Mouse (Mus musculus): Measurements from ENCODE around the gene Fam3b.
A peak's percentile ranks its signal among the peaks of the same experiment; 100 is the strongest.

Gene Fam3b

DNA sequence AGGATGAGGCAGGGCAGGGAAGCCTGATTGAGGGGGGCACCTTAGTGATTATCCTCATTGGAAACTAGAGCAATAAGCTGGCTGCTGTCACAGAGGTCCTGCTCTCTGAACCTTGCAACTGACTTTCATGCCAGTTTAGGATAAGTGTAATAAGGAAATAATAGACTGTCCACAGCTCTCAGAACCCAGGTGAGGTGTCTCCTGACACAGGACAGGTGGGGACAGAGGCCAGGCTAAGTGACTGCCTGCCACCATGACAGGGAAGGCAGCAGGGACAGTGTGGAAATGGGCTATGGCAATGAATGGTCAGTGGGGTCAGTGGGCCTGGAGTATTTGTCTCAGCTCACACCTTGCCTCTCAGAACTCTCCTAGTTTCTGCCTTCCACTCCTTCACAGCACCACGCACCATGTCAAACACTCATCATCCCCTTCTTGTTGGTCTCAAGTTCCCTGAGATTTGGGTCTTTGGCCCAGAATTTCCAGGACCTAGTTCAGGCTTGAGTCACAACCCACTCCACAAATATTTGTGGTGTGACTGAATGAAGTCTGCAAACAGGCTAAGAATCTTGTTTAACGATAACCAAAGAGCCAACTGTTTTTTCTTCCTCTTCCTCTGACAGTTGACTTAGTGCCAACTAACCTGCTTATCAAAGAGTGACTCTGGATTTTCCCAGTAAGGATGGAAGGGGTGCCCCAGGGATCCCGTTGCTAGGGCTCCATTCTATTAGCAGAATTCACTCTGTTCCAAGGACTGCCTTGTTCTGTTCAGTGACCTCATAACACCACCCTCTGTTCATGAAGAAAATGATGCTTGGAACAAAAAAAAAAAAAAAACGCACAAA lies at the start of gene Fam3b:
Gene Fam3b (minus strand): TSS at position 718 of the 842 bp plus-strand sequence.
- DNase-seq (ENCODE audit: low spot score in 2 of 2) = no peak

DNA sequence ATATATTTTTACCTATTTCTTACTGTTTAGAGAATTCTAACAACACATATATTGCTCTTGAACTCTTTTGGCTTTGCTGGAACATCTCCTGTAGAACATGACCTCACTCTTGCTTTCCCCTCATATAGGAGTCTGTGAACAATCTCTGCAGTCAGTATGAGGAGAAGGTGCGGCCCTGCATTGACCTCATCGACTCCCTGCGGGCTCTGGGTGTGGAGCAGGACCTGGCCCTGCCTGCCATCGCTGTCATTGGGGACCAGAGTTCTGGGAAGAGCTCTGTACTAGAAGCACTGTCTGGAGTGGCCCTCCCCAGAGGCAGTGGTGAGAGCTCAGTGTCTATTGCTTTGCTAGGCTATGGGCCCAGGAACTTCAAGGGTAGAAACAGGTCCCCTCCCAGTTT lies 29.7 kb upstream of the Fam3b start:
- no peak for DNase-seq (ENCODE audit: low spot score in 2 of 2)

DNA sequence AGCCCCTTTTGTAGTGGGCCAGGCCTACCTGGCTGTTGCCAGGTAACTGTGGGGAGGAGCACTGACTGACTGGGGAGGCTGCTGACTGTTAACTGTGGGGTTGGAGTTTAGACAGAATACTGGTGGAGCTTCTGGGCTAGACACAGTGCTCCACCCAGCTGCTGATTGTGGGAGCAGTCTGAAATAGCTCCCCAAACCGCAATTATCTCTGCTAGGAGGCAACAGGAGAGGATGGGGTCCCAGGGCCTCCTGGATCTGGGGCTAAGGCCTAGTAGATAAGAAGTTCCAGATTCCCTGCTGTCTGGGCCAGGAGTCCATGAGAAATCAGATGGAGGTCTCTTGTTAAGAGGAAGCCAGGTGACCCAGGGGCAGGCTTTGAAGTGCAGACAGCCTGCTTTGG lies 22.2 kb upstream of the Fam3b start:
- no peak for DNase-seq (ENCODE audit: low spot score in 2 of 2)

DNA sequence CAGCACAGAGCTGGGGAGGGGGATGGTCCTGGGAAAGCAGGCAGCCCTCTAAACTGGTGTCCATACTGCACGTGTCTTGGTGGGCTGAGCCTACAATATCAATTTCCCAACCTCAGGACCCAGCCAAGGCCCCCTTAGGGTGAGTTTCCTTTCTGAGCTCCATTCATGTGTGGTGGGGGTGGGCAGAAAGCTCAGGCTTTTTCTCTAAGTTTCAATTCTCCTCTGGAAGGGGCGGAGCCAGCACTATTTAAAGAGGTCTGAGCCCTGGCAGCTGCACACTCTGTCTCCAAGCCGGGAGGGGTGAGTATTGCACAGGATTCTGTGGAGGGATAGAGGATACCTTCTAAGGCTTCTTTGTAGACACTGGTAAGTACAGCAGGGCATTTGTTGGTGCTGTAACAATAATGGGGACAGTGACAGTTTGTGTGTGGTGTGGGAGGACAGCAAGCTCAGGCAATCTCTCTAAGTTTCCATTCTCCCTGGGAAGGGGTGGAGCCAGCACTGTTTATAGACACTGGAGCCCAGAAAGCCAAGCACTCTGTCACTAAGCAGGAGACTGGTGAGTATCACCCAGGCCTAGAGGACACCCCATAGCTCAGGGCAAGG lies 21.3 kb upstream of the Fam3b start:
- DNase-seq (ENCODE audit: low spot score in 2 of 2) = peak in 1 of 2 experiments; percentile 36

DNA sequence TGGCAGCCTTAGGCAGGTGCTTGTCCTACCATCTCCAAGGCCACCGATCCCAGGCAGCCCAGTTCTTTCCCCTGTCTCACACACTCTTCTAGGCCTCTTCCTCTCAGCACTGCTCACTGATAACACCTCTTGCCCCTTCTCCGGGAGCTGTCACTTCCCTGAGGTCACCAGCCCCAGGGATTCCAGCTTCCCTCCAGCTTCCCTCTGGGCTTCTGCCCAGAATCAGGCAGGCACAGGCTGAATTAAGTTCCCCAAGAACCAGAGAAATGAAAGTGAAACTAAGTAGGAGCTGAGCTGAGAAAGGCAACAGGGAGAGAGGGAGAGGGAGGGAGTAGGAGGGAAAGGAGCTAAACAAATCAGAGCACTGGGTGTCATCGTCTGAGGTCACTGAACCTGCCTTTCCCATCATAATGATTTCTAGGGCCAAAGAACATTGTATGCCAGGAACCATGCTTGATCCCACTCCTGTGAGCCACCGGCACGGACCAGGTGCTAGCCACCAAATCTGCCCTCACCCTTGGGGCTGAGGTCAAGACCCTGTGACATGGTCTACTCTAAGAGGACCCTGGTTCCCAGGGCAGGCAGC lies 20.4 kb upstream of the Fam3b start:
- peak in 1 of 2 experiments; percentile 5 for DNase-seq (ENCODE audit: low spot score in 2 of 2)

DNA sequence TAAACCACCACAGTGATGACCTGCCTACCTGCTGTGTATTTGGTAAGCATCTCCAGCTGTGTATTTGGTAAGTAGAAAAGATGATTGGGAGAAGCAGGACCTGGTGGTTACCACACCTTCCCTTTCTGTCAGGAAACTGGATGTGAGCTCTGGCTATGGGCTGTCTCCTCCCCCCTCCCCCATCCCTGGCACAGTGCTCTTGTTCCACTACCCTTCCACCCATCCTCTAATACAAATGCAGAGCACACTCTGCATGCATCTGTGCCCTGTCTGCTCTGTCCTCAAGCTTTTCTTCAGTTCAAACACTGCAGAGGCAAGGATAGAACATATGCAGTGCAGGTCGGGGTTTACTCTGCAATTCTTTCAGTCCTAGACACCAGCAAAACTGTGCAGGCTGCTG lies 19.8 kb upstream of the Fam3b start:
- DNase-seq (ENCODE audit: low spot score in 2 of 2) = no peak

DNA sequence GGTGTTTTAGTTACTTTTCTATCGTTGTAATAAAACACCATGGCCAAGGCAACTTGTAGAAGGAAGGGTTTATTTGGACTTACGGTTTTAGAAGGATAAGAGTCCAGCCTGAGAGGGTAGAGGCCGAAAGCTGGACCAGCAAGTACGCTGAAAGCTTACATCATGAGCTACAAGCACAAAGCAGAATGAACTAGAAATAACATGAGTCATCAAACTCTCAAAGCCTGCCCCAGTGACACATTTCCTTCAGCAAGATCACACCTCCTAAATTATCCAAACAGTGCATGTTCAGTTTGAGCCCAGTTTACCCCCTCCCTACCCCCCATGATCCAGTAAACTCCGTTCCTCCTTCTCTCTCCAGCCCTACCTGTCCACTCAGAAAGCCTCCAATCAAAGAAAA lies 19.1 kb upstream of the Fam3b start:
- DNase-seq (ENCODE audit: low spot score in 2 of 2) = no peak

DNA sequence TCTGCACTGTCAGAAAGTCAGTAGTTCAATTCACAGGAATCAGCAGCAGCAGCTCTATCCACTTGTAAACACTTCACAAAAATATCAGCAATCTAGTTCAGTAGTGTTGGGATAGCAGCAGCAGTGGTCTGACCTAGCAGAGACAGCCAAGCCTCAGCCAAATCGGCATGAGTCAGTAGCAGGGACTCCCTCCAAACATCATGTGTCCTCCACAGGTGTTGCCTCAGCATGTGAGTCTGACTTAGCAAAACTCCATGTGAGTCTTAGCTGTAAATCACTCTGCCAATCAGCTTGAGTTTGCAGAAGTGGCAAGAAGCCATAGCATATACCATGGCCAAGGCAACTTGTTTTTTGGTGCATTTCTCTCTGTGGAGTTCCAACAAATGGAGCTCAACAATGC lies 18.5 kb upstream of the Fam3b start:
- DNase-seq (ENCODE audit: low spot score in 2 of 2) = no peak

DNA sequence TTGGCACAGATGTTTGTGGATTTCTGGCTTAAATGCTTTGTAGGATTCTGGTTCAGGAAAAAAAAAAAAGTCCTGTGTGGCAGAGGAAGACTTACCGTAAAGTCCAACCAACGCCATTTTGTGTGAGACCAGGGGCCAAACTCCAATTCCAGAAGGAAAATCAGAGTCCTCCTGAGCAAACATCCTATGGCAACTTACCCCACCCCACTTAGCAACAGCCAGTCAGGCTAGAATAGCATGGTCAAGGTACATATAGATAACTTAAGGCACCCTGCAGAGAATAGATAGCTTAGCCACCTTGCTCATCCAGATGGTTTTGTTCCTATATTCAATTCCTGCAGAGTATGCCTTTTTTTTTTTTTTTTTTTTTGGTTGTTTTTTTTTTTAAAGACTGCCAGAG lies 14.6 kb upstream of the Fam3b start:
- no peak for DNase-seq (ENCODE audit: low spot score in 2 of 2)

DNA sequence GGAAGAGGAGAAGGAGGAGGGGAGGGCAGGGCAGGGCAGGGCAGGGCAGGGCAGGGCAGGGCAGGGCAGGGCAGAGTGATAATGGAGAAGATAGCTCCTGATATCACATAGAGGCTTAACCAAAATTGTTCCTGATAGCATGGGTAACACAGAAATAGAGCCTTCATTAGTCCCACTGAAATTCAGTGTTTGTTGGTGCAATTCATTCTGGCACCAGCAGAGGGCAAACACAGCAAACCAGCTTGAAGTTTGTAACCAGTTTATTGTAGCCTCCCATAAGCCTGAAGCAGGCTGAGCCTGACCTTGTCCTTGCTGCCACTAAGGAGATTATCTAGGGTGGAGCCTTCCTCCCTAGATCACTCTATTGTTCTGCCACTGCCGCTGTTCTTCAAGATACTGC lies 8.4 kb upstream of the Fam3b start:
- DNase-seq (ENCODE audit: low spot score in 2 of 2) = peak in 1 of 2 experiments; percentile 9

DNA sequence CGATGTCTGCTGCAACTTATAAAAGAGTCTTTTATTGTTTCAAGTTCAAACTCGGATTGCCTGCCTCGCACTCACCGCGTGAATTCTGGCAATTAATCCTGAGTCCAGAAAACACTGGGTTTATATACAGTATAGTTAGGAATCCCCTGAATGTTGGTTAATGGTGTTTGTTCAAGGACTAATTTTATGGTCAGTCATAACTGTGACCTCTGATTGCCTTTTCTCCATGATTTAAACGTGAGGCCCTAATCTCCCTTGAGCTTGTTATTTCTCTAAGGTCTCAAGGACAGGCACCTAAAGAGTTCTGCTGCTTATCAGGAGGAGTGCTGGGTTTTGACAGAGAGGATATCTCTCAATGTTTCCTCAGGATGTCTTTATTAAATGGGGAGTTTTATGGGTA lies 7.4 kb upstream of the Fam3b start:
- DNase-seq (ENCODE audit: low spot score in 2 of 2) = no peak

DNA sequence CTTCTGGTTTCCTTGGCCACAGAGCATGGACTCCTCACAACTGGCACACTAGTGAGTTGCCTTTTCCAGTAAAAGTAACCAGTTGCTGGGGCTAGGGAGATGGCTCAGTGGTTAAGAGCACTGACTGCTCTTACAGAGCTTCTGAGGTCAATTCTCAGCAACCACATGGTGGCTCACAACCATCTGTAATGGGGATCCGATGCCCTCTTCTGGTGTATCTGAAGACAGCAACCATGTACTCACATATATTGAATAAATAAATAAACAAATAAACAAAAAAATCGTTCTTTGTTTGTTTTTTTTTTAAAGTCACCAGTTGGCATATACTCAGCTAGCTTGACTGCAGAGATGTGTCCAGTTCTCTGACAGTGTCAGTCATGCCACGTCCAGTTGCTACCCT lies 1.7 kb upstream of the Fam3b start:
- no peak for DNase-seq (ENCODE audit: low spot score in 2 of 2)

DNA sequence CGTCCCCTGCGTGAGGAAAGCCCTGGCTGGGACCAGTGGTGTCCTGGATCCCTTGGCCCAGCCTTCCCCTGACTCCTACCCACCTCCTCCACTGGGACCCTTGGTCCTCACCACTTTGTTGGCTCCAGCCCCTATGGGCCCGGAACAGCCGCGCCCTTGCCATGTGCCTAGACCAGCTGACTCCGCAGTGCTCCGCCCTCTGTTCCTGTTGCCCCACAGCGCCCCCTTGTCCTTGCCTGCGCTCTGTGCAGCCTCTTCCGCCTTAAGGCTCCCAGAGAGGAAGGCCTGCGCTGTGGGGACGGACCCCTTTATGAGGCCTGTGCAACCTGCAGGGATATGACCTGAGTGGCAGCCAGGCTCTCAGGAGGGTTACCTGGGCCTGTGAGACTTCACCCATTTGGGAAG lies 2.3 kb downstream of the Fam3b start:
- DNase-seq (ENCODE audit: low spot score in 2 of 2) = no peak

DNA sequence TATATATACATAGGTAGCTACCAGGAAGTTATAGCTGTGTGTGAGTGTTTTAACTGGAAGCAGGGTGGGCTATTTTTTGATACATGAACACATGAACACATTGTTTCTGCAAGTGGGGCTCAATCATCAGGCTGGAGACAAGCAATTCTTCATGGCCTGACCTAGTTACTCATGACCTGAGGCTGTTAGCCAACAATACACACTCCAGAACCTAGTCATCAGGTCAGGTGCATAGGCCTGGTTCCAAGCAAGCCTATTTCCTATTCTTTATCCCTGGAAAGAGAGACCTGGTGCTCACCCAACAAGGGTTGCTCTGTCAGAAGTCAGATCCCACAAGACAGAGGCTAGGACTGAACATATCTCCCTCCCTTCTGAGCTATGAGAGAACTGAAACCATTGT lies 3.1 kb downstream of the Fam3b start:
- no peak for DNase-seq (ENCODE audit: low spot score in 2 of 2)

DNA sequence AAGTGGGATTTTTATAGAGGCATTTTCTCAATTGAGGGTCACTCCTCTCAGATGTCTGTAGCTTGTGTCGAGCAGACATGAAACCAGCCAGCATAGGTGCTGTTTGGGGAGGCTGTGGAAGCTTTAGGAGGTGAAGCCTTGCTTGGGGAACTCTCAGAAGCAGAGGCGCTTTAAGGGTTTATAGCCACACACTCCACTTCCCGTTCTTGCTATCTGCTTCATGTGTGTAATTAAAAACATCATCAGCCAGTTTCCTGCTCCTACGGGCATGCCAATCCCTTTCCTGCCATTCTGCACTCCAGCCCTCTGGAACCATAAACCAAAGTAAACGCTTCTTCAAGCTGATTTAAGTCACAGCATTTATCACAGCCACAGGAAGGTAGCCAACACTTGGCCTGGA lies 3.8 kb downstream of the Fam3b start:
- DNase-seq (ENCODE audit: low spot score in 2 of 2) = no peak

DNA sequence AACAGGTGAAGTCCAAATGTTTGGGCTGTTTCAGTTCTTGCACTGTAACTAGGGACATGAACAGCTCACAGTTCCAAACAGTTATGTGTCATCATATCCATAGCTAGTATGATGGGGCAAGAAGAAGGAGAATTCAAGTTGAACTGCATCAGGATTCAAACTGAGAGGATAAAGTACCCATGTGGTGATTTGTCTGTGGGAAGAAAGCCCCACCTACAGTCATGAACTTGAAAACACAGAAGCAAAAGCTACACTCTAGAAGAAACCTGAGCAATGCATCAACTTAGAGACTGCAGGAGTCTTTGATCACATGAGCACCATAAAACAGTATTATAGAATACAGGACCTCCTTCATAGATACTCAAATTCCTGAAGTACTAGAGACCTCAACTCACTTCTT lies 6.8 kb downstream of the Fam3b start:
- no peak for DNase-seq (ENCODE audit: low spot score in 2 of 2)

DNA sequence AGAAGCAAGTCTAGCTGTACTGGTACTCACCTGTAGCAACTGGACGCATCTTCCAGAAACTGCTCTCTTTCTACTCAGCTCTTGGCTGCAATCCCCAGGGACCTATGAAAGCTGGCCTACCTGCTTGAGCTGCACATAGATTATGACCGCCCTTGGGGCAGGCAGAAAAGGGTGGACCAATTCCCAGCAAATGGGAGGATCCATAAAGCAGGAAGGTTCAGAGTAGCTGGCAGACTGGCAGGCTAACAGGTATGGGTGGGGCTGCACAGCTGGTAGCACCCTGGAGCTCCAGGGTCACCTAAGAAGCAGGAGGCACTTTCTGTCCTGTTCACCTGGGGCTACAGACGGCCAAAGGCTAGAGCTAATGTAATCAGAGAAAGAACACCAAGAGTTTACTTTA lies 9.8 kb downstream of the Fam3b start:
- DNase-seq (ENCODE audit: low spot score in 2 of 2) = no peak

DNA sequence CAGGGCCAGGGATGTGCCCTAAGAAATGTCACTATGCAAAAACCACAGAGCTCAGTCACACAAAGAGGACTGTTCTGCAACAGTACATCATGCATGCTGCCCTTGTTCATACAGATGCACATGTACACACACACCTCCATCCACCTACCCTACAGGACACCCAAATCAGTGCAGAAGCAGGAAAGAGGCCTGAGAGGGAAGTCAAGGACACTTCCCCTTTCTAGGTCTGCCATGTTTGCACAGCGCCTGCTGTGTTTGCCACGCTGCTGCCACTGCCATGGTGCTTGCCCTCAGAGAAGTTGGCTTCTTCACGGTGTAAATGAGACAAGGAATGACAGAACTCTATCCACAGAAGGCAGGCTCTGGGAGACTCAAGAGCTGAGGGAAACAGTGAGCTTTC lies 10.8 kb downstream of the Fam3b start:
- no peak for DNase-seq (ENCODE audit: low spot score in 2 of 2)

DNA sequence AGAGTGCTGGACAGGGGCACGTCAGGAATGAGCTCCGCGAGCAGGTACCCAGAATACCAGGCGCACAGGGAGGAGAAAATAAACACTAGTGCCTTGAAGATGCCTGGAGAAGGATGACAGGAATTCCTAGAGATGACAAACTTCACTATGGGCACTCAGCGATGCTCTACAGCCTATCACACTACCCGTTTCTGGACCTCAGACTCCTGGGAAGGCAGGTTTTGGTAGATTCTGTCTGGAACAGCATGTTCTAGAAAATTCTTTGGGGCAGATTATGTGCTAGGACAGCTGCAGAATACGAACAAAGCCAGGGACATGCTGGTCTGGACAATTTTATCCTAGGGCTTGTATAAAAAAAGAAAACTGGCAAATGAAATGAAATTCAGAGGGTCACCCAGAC lies 13.7 kb downstream of the Fam3b start:
- no peak for DNase-seq (ENCODE audit: low spot score in 2 of 2)

DNA sequence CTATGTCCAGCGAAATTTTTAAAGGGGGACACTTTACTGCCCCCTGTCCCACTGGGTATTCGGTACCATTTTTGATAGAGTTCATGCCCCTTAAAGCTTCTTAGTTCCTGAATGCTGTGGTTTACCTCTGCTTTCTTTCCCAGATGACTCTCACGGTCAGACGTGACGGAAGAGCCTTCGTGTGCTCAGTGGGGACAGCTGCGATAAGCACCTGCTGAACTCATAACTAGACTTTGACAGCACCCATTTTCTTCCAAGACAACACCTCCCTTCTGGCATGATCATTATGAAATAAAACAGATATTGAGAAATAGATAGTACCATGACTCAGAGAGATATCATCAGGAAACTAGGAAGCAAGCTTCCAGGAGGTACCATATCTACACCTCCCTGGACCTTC lies 15.2 kb downstream of the Fam3b start:
- DNase-seq (ENCODE audit: low spot score in 2 of 2) = no peak

DNA sequence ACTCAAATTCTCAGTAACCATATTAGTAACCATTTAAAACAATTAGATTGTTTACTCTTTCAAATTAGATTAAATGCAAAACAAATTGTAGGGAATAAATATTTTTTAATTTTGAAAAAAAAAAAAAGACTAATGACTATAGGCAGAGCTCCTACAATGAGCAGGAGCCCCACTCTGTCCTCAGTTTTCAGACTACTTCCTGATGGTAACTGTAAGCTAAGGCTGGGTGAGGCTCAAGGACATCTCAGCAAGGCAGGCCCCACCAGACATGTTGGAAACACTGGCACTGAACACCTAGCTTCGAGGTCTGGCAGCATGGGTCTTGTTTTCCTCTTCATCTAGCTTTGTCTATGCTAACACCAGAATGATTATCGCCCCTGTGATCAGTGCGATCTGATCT lies 16.5 kb downstream of the Fam3b start:
- no peak for DNase-seq (ENCODE audit: low spot score in 2 of 2)

DNA sequence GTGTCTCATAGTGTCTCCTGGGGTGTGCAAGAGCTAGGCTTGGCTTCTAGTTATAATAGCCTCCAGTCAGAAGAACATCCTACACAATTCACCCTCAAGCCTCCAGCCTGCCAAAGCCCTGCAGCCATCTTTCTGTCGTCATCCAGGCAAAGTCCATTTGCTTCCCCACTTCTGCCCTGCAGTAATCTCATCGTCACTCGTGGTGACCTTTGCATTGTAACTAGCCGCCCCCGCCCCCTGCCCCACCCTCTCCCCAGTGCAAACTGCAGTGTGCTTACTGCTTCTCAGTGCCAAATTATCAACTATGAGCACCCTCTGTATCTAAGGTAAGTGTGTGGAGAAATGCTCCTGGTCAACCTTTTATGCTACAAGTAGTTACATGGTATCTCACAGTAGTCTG lies 16.9 kb downstream of the Fam3b start:
- DNase-seq (ENCODE audit: low spot score in 2 of 2) = no peak

DNA sequence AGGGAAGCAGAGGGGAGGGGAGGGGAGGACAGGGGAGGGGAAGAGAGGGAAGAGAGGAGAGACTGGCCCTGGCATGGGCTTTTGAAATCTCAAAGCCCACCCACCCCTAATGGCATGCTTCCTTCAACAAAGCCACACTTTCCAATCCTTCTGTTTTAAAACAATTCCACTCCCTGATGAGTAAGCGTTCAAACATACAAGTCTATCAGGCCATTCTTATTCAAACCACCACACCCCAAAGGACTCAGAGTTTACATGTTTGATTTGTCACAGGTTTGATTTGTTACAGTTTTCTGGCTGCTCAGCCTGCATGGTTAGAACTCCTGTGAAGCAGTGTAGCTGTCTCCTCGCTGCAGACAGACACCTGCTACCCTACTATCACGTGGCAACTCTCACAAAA lies 18.6 kb downstream of the Fam3b start:
- no peak for DNase-seq (ENCODE audit: low spot score in 2 of 2)

Data from natural killer cell, adult 2 months (primary cell).